Mouse (Mus musculus) lung, postnatal 10 days (tissue): ENCODE results near the gene Ankrd44.
A peak's percentile ranks its signal among the peaks of the same experiment; 100 is the strongest.
"Not testable (repeated sequence)": the region's sequence is repeated elsewhere in the genome, so short reads cannot be mapped to it uniquely, and the experiment has no call there.

Experiments used
- DNase-seq: peaks from one replicate; pipeline ENCODE4 v3.0.0; 2021

Ankrd44 gene

GRCm38 (mm10) chr1:54925971-54926771 lies at the start of gene Ankrd44:
Ankrd44 (minus strand) TSS chr1:54926387.
- DNase-seq = peak; percentile 91

GRCm38 (mm10) chr1:54971687-54972404 lies 45.7 kb upstream of the Ankrd44 start:
- no peak for DNase-seq

- DNase-seq = no peak
Measured at GRCm38 (mm10) chr1:54966858-54967257, 40.7 kb upstream of the Ankrd44 start.

- no peak for DNase-seq
Measured at GRCm38 (mm10) chr1:54965159-54965995, 39.2 kb upstream of the Ankrd44 start.

- no peak for DNase-seq
Measured at GRCm38 (mm10) chr1:54961724-54962123, 35.5 kb upstream of the Ankrd44 start.

- no peak for DNase-seq
Measured at GRCm38 (mm10) chr1:54960613-54961165, 34.5 kb upstream of the Ankrd44 start.

- DNase-seq = no peak
Measured at GRCm38 (mm10) chr1:54958525-54958924, 32.3 kb upstream of the Ankrd44 start.

- DNase-seq = not testable (repeated sequence)
Measured at GRCm38 (mm10) chr1:54956995-54957394, 30.8 kb upstream of the Ankrd44 start.

- no peak for DNase-seq
Measured at GRCm38 (mm10) chr1:54954856-54955255, 28.7 kb upstream of the Ankrd44 start.

GRCm38 (mm10) chr1:54944648-54945047 lies 18.5 kb upstream of the Ankrd44 start:
- DNase-seq = no peak

GRCm38 (mm10) chr1:54935466-54935865 lies 9.3 kb upstream of the Ankrd44 start:
- no peak for DNase-seq

- DNase-seq = peak; percentile 39
Measured at GRCm38 (mm10) chr1:54934911-54935310, 8.7 kb upstream of the Ankrd44 start.

GRCm38 (mm10) chr1:54933646-54934045 lies 7.5 kb upstream of the Ankrd44 start:
- DNase-seq = no peak

GRCm38 (mm10) chr1:54932456-54933115 lies 6.4 kb upstream of the Ankrd44 start:
- no peak for DNase-seq

GRCm38 (mm10) chr1:54931231-54931630 lies 5.0 kb upstream of the Ankrd44 start:
- no peak for DNase-seq

GRCm38 (mm10) chr1:54930670-54931200 lies 4.5 kb upstream of the Ankrd44 start:
- DNase-seq = no peak

- peak; percentile 42 for DNase-seq
Measured at GRCm38 (mm10) chr1:54925451-54925934, 694 bp downstream of the Ankrd44 start.

GRCm38 (mm10) chr1:54924760-54925159 lies 1.4 kb downstream of the Ankrd44 start:
- DNase-seq = no peak

GRCm38 (mm10) chr1:54924309-54924685 lies 1.9 kb downstream of the Ankrd44 start:
- DNase-seq = no peak

GRCm38 (mm10) chr1:54923366-54924308 lies 2.5 kb downstream of the Ankrd44 start:
- no peak for DNase-seq

GRCm38 (mm10) chr1:54922707-54923106 lies 3.5 kb downstream of the Ankrd44 start:
- DNase-seq = peak; percentile 58
